Mouse (Mus musculus) cerebellum, adult 9-10 months (tissue): ENCODE data around the gene Foxa3.

Experiments used
- DNase-seq: peaks from one replicate; pipeline ENCODE4 v3.0.0; 2022

Foxa3 gene

DNA sequence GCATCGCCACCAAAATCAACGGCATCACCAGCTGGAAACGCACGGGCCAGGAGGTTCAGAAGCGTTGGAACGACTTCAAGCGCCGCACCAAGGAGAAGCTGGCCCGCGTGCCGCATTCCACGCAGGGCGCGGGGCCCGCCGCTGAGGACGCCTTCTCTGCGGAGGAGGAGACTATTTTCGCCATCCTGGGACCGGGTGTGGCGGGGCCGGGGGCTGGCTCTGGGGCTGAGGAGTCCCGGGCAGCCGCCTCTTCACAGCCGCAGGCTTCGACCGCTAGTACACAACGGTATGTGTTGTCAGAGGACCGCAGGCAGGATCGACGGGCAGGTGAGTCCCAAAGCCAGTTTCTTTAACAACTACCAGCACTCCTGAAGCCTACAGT lies 31.1 kb downstream of the Foxa3 start:
- DNase-seq: peak; percentile 70

GRCm38 (mm10) chr7:18991660-18992293 lies 31.6 kb downstream of the Foxa3 start:
- no peak for DNase-seq

DNA sequence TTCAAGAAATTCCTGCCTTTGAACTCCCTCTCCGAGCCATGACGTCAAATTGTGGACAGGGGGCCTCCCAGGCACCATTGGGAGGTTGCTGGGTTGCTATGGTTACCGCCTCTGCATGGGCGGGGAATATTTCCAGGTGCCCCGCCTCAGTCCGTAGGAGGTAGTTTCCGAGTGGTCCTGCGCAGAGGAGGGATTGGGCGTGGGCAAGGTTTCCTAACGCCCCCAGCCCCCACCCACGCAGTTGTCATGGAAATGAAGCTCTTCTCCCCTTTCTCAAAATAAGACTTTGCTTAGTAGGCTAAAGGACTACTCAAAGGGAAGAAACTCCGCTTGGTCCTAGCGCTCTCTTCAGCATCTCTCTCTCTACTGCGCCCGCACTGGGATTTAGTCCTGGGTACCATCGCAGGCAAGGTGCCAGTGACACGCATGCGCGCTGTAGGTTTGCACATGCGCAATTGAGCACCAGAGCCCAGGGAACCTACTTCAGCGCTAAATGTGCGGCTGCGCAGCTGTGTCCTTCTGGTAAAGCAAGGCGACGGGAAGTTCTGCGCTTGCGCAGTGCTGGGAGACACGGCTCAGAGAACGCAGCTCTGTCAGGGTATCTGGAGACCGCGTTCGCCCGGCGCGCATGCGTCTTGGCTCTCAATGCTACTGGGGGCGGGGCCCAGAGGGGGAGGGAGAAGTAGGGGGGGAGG lies 32.6 kb downstream of the Foxa3 start, which contains the start of gene Mypop:
Gene Mypop, plus strand, starts transcription at position 645 of the 695 bp plus-strand sequence.
- DNase-seq: peak; percentile 100

GRCm38 (mm10) chr7:18989995-18990394 lies 33.3 kb downstream of the Foxa3 start:
- peak; percentile 82 for DNase-seq

DNA sequence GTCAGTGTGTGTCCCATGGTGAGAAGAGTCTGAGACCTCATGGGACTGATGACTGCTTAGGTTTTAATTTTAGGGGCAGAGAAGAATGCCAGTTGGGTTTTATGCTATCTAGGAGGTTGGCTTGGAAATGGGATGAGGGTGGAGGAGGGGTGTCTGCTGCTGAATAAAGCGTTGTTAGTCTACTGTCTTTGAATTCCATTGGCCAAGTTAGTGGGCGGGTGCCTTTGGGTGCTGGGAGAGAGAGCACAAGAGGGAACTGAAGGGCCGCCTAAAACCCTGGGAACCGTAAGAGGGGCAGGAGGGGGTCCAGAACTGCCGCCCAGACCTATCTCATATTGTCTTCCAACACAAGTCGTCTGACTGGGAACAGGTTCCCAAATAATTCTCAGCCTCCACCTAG lies 34.6 kb downstream of the Foxa3 start:
- DNase-seq: peak; percentile 63

DNA sequence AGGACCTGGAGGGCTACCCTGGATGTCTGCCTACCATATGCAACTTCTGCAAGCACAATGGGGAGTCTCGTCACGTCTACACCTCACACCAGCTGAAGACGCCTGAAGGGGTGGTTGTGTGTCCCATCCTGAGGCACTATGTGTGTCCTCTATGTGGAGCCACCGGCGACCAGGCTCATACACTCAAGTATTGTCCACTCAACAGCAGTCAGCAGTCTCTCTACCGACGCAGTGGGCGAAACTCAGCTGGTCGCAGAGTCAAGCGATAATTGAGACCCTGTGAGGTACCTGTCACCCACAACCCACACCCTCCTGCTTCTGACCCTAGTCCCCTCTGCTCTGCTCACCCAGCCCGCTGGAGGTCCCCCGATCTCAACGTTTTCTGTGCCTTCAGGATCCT lies 35.6 kb downstream of the Foxa3 start:
- DNase-seq: peak; percentile 55

DNA sequence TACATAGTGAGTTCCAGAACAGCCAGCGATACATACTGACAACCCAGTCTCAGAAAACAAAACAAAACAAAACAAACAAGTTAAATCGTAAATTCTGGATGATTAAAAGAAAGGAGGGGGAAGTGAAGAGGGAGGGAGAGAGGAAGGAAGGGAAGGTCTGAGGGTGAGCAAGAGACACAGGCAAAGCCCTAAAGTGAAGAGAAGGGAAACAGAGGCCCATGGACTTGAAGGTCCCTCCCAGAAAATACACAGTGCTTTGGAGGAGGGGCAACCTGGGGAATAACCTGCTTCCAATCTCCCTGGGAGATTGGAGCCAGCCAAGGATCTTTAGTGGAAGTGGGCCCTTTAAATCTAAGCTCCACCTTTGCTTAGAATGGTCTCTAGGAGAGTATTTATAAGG lies 36.2 kb downstream of the Foxa3 start, which contains the start of gene Nanos2:
Gene Nanos2, plus strand, starts transcription at position 301 of the 400 bp plus-strand sequence.
- no peak for DNase-seq

- peak; percentile 30 for DNase-seq
Measured at GRCm38 (mm10) chr7:18986503-18986902, 36.8 kb downstream of the Foxa3 start.

DNA sequence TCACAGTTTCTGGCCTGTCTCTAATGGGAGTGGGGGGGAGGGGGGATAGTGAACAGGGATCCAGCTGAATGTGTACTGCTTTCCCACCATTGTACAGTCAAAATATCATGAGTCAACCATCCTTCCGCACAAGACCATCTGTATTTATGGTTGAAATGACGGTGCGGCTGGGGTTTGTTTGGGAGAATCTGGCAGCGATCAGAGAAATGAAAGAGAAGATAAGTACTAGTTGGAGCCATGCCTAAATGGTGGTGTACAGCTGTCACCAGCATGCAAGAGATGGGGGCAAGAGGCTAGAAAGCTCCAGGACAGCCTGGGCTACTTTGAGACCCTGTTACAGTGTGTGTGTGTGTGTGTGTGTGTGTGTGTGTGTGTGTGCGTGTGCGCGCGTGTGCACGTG lies 45.0 kb downstream of the Foxa3 start:
- no peak for DNase-seq

- no peak for DNase-seq
Measured at GRCm38 (mm10) chr7:18970956-18971355, 52.4 kb downstream of the Foxa3 start.

- no peak for DNase-seq
Measured at GRCm38 (mm10) chr7:18967603-18968002, 55.7 kb downstream of the Foxa3 start.

DNA sequence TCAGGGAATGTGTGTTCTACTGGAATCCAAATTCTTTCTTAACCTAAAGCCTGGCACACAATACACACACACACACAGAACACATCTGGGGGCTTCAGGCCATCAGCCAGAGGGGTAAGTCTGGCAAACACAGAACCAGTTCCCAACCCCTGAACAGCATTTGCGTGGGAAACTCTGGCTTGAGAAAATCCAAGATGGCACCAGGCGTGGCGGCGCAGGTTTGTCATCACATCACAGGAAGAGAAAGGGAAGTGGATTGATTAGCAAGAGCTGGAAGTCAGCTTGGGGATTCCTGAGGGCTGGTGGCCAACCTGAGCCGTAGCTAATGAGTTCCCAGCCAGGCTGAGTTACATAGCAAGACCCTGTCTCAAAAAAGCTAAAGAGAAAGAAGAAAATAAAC lies 58.0 kb downstream of the Foxa3 start:
- no peak for DNase-seq

GRCm38 (mm10) chr7:18963294-18963843 lies 60.0 kb downstream of the Foxa3 start:
- DNase-seq: no peak
